Mouse (Mus musculus) intestine, embryonic 16.5 days (tissue): ENCODE data around the gene Poln. TPM values are rescaled to one million over a fixed set of nuclear protein-coding genes. Genes with fewer than 3 reads are reported as not detected.

ENCODE experiments used
- ATAC-seq: fragments of 200-750 bp; cut with Nextera tagmentation; 2 replicates; pipeline ENCODE4 v1.8.0; 2017; ENCODE audit warnings: moderate TSS enrichment, moderate library complexity
- H3K27ac ChIP-seq: fragments of 300-500 bp; sonication (generic); 2 replicates; pipeline ENCODE4 v1.5.1; 2014; ENCODE audit warnings: mild to moderate bottlenecking, low read length
- H3K27me3 ChIP-seq: fragments of 300-500 bp; sonication (generic); replicated peaks from 2 replicates; pipeline ENCODE4 v1.6.1; 2014; ENCODE audit warnings: low read length, control low read depth, mixed read lengths; ENCODE audit not compliant: control insufficient read depth, insufficient read depth
- H3K36me3 ChIP-seq: fragments of 300-500 bp; sonication (generic); 2 replicates; pipeline ENCODE4 v1.6.1; 2014; ENCODE audit warnings: low read length, control low read depth; ENCODE audit not compliant: control insufficient read depth, insufficient read depth
- H3K4me1 ChIP-seq: fragments of 300-500 bp; sonication (generic); 2 replicates; pipeline ENCODE4 v1.6.1; 2014; ENCODE audit warnings: low read length, control low read depth, mixed read lengths; ENCODE audit not compliant: control insufficient read depth, insufficient read depth
- H3K4me2 ChIP-seq: fragments of 300-500 bp; sonication (generic); 2 replicates; pipeline ENCODE4 v1.6.1; 2014; ENCODE audit warnings: low read depth, low read length, control low read depth
- H3K4me3 ChIP-seq: fragments of 300-500 bp; sonication (generic); 2 replicates; pipeline ENCODE4 v1.5.1; 2014; ENCODE audit warnings: mild to moderate bottlenecking, low read length
- H3K9ac ChIP-seq: fragments of 300-500 bp; sonication (generic); 2 replicates; pipeline ENCODE4 v1.6.1; 2014; ENCODE audit warnings: low read depth, low read length
- H3K9me3 ChIP-seq: fragments of 300-500 bp; sonication (generic); 2 replicates; pipeline ENCODE4 v1.6.1; 2016; ENCODE audit warnings: low read length, control low read depth; ENCODE audit not compliant: control insufficient read depth
- WGBS: fragments of 180-500 bp; shearing (Covaris S2); extraction: QIAGEN DNeasy Blood & Tissue Kit; methylation state at CpG from one replicate; pipeline ENCODE4 v1.1.7; 2014; 5-methylcytosine and 5-hydroxymethylcytosine counted together
- polyA plus RNA-seq: library from polyadenylated mRNA; unstranded; fragments of >200 nt; fragmentation: Nextera tagmentation; extraction: Ambion mirVana; gene quantifications from 2 replicates; pipeline ENCODE4 v1.2.1, GENCODE M21; 2015

Gene Poln
- polyA plus RNA-seq, 1 experiment from 2014 or later = 0.23 TPM

DNA sequence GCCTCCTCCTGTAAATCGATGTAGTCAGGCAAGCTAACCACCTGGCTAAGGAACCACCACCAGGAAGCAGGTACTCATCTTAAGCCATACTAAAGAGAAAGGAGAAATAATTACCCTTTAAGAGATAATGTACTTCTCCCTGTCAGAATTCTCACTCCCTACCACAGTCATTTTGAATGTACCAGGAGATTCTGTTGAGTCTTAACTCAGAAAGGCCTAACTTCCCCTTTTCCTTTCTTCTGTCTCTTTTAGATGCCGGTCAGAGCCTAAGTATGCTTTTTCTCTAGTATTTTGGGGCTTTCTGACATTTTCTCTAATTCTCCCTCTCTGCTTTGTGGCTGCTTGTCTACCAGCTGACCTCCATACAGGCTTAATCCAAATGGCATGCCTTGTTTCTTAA is 76.2 kb downstream of the Poln start:
- WGBS = 78% methylated on average over 2 of the region's 2 CpGs
- ATAC-seq = no peak
- H3K4me2 ChIP-seq = no peak overlapping the region
- no peaks in the 10 kb centered on the region for H3K27me3 ChIP-seq
- H3K36me3 ChIP-seq = no peaks in the 10 kb centered on the region
- H3K27ac ChIP-seq = no peak overlapping the region
- H3K4me1 ChIP-seq = no peaks in the 10 kb centered on the region
- no peak overlapping the region for H3K9ac ChIP-seq
- no peak overlapping the region for H3K4me3 ChIP-seq
- no peaks in the 10 kb centered on the region for H3K9me3 ChIP-seq

DNA sequence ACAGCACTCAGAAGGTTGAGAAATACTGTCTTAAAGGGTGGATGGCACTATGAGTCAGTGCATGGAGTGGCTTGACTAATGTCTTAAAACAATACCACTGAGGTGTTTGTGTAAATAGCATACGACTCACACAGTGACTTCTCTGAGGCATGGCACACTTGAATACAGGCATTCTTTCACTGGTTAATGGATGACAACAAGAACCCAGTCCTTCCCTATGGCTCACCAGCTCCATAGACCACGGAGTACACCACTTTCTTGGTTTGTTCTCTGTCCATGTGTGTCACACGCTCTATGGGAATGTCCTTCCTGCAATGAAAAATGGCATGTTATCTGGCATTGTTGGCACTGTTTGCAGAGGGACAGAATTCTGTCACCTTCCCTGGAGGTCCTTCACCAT is 136.7 kb downstream of the Poln start:
- H3K9ac ChIP-seq = no peak overlapping the region
- no peak overlapping the region for H3K27ac ChIP-seq
- no peaks in the 10 kb centered on the region for H3K9me3 ChIP-seq
- no peak overlapping the region for H3K4me3 ChIP-seq
- no peak overlapping the region for H3K4me2 ChIP-seq
- no peak for ATAC-seq
- WGBS = 46% methylated on average over 3 of the region's 3 CpGs
- no peaks in the 10 kb centered on the region for H3K4me1 ChIP-seq
- no peaks in the 10 kb centered on the region for H3K27me3 ChIP-seq
- H3K36me3 ChIP-seq = no peaks in the 10 kb centered on the region

DNA sequence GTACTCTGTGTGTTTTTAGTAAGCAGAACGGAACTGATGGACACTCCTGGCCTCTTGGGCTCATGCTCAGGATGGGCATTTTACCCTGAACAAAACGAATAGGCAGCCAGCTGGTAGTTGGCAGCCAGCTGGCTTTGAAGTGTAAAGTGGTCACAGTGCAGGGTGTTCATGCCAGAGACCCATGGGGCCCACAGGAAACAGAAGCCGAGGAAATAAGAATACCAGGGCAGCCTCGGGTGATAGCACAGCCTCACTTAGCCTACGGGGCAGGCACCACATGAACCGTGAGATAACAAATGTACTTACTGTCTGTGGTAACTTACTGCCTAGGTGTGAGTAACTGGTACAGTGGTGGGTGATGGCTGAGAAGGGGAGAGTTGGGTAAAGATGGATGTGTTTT is 138.2 kb downstream of the Poln start:
- no peak overlapping the region for H3K4me2 ChIP-seq
- H3K4me1 ChIP-seq = no peaks in the 10 kb centered on the region
- H3K9me3 ChIP-seq = no peaks in the 10 kb centered on the region
- H3K36me3 ChIP-seq = no peaks in the 10 kb centered on the region
- H3K9ac ChIP-seq = no peak overlapping the region
- no peaks in the 10 kb centered on the region for H3K27me3 ChIP-seq
- H3K4me3 ChIP-seq = no peak overlapping the region
- no peak overlapping the region for H3K27ac ChIP-seq
- ATAC-seq = no peak
- WGBS = 72% methylated on average over 6 of the region's 6 CpGs

DNA sequence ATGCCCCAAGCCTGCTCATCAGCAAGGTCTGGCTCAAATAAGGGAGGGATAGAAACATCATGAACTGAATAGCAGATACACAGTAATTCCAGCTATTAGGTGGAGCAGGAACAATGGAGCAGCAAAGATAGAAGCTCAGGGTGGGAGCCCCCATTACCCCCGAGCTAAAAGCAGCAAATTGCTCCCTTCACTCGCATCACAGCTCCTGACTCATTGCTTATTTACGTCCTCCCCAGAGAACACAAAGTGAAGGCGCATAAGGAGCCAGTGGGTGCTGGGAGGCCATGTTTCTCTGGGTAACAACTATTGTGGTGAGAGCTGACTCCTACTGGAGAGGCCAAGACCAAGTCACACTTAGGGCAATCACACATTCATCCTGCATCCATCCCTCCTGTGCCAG is 139.1 kb downstream of the Poln start:
- Histone ChIP-seq H3K4me3 (no peak overlapping the region), H3K27me3 (no peaks in the 10 kb centered on the region), H3K9ac (no peak overlapping the region), H3K4me1 (no peaks in the 10 kb centered on the region), H3K9me3 (no peaks in the 10 kb centered on the region), H3K36me3 (no peaks in the 10 kb centered on the region), H3K27ac (no peak overlapping the region), H3K4me2 (no peak overlapping the region)
- ATAC-seq = no peak
- WGBS = 75% methylated on average over 4 of the region's 4 CpGs

DNA sequence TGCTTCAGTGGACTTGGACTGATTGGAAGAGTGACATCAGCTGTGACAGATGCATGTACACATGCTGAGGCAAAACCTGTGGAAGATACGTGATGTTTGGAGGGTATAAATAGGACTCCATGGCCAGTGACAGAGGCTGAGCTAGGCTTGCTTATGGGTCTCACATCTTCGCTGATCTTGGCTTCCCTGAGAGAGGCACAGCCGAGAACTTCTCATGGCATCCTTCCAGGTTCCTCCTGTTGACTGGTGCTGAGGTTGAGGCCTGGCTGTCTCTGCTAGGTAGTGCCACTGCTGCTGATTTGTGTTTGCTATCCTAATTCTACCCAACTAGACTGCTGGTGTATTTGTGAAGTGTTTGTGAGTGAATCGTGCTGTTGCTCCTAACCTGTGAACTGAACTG is 150.3 kb downstream of the Poln start:
- Histone ChIP-seq H3K9me3 (no peaks in the 10 kb centered on the region), H3K4me3 (no peak overlapping the region), H3K4me2 (no peak overlapping the region), H3K4me1 (no peaks in the 10 kb centered on the region), H3K36me3 (no peaks in the 10 kb centered on the region), H3K9ac (no peak overlapping the region), H3K27ac (no peak overlapping the region), H3K27me3 (no peaks in the 10 kb centered on the region)
- ATAC-seq = no peak
- 74% methylated on average over 4 of the region's 4 CpGs for WGBS

DNA sequence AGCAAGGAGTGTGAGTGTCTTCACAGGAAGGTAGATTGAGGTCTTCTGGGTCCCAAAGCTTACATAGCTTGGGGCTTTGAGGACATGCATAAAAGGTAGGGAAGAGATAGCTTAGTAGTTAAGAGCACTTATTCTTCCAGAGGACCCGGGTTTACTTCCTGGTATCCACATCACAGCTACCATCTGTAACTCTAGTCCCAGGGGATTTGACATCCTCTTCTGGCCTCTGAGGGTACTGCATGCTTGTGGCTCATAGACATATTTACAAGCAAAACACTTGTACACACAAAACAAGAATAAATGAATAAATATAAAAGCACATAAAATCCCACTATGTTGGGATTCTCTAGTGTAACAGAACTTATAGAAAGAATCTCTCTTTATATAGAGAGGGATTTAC is 154.6 kb downstream of the Poln start:
- ATAC-seq = no peak
- no peak overlapping the region for H3K9ac ChIP-seq
- no peak overlapping the region for H3K27ac ChIP-seq
- 74% methylated on average over 1 of the region's 1 CpGs for WGBS
- H3K4me2 ChIP-seq = no peak overlapping the region
- no peaks in the 10 kb centered on the region for H3K9me3 ChIP-seq
- H3K4me3 ChIP-seq = no peak overlapping the region
- no peaks in the 10 kb centered on the region for H3K4me1 ChIP-seq
- no peaks in the 10 kb centered on the region for H3K27me3 ChIP-seq
- H3K36me3 ChIP-seq = no peaks in the 10 kb centered on the region

DNA sequence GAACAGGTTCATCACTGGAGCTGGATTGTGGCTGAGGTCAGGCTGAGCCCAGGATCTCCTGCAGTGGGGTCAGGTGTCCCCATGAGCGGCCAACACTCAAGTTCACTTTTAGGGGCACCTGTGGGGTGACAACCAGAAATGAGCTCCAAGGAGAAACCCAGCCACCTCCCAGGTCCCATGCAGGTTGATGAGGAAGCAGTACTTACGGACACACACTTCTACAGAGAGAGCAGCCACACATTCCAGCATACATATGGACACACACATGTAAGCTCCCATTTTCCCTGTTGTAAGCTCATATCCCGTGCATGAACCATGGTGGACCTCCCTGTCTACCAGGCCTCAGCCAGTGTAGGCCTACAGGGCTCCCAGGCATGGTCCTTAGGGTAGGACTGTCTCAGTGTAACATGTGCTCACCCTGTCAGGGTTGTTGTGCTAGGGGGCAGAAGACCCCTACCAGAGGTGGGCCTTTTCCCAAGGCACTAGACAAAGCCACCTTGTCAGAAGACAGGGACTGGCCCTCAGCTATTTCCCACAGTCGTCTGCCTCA is 161.8 kb downstream of the Poln start:
- no peak overlapping the region for H3K4me2 ChIP-seq
- ATAC-seq = no peak
- WGBS = 86% methylated on average over 4 of the region's 4 CpGs

DNA sequence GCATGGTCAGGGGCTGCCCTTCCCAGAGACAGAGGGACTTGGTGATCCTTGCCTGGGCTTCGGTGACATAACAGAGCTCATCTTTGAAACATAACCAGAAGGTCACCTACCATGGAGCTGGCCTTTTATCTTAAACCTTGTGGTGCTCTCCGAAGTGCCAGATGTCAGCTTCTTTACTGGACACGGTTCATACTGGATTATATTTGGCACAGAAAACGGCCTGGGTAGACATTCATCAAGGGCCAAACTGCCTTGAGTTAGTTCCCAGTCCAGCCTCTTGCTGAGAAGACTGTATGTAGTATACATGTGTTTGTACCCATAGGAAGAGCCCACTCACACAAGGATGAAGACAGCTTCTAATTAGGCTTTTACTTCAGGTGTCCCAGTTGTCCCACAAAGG is 162.4 kb downstream of the Poln start:
- ATAC-seq = no peak
- 82% methylated on average over 4 of the region's 4 CpGs for WGBS

More for the DNA sequence above, 161.8 kb downstream of the Poln start:
- H3K4me1 ChIP-seq = no peaks in the 10 kb centered on the region
- H3K27ac ChIP-seq = no peak overlapping the region
- H3K4me3 ChIP-seq = no peak overlapping the region
- no peaks in the 10 kb centered on the region for H3K36me3 ChIP-seq
- no peak overlapping the region for H3K9ac ChIP-seq
- no peaks in the 10 kb centered on the region for H3K27me3 ChIP-seq
- H3K9me3 ChIP-seq = no peaks in the 10 kb centered on the region

DNA sequence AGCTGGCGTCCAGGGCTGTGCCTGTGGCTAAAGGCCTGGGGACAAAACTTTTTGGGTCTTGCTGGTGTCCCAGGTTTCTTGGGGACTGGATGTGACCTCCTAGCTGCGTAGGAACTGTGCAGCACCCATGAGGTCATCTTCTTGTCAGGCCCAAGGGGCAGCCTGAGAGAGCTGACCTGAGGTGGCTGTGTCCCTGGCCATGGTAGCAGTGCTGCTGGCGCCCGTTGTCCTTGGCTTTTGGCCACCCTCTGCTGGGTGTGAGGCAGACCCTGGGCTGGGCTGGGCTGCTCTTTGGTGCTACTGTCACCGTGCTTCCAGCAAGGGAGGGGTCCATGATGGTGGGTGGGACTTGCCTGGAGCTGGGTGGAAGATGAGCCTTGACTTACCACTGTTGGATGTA is 164.6 kb downstream of the Poln start:
- no peaks in the 10 kb centered on the region for H3K4me1 ChIP-seq
- H3K27me3 ChIP-seq = no peaks in the 10 kb centered on the region; the same call in 1 of the 2 replicates
- H3K4me2 ChIP-seq = no peak overlapping the region
- no peaks in the 10 kb centered on the region for H3K9me3 ChIP-seq
- WGBS = 80% methylated on average over 5 of the region's 5 CpGs
- H3K27ac ChIP-seq = no peak overlapping the region
- H3K4me3 ChIP-seq = no peak overlapping the region
- ATAC-seq = no peak
- H3K9ac ChIP-seq = no peak overlapping the region
- H3K36me3 ChIP-seq = no peaks in the 10 kb centered on the region

More for the DNA sequence above, 162.4 kb downstream of the Poln start:
- H3K27ac ChIP-seq = no peak overlapping the region
- no peaks in the 10 kb centered on the region for H3K27me3 ChIP-seq
- H3K9me3 ChIP-seq = no peaks in the 10 kb centered on the region
- H3K9ac ChIP-seq = no peak overlapping the region
- H3K4me2 ChIP-seq = no peak overlapping the region
- H3K4me3 ChIP-seq = no peak overlapping the region
- H3K4me1 ChIP-seq = no peaks in the 10 kb centered on the region
- H3K36me3 ChIP-seq = no peaks in the 10 kb centered on the region

DNA sequence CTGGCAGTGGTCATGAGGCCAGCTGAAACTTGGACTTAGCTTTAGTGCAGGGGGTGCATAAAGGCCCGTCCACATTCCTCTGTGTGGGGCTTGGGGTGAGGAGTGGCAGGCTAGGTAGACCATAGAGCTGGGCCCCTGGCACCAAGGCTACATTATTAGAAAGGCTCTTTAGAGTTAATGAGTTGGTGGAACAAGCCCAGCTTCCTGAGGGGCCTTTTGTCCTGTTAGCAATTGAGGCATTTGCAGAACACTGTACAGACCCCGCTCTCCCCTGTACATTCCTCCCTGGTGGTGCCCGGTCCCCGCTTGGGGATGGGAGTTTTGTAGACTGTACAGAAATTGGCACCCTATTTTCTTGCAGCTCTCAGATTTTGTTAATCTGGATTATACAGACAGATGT is 166.6 kb downstream of the Poln start:
- H3K4me1 ChIP-seq = 0 out of 2 replicates have a peak, but pooled peaks cover 2% of the 10 kb centered on the region
- WGBS = 86% methylated on average over 4 of the region's 4 CpGs
- no peak overlapping the region for H3K9ac ChIP-seq
- no peak overlapping the region for H3K4me3 ChIP-seq
- no peaks in the 10 kb centered on the region for H3K9me3 ChIP-seq
- H3K4me2 ChIP-seq = no peak overlapping the region
- no peak for ATAC-seq
- no peak overlapping the region for H3K27ac ChIP-seq
- peaks cover 10% of the 10 kb centered on the region for H3K27me3 ChIP-seq
- no peaks in the 10 kb centered on the region for H3K36me3 ChIP-seq
